Mouse (Mus musculus) heart, embryonic 15.5 days (tissue): Measurements from ENCODE around the gene Znrf3. TPM values are rescaled to one million over a fixed set of nuclear protein-coding genes. Genes with fewer than 3 reads are reported as not detected.

ENCODE experiments used
- ATAC-seq: fragments of 200-750 bp; cut with Nextera tagmentation; replicated peaks from 2 replicates; pipeline ENCODE4 v1.8.0; 2017; ENCODE audit warnings: low read depth, moderate TSS enrichment; ENCODE audit not compliant: insufficient number of reproducible peaks, insufficient read depth, low FRiP score
- H3K27ac ChIP-seq: fragments of 300-500 bp; sonication (generic); 2 replicates; pipeline ENCODE4 v1.5.1; 2015; ENCODE audit warnings: mild to moderate bottlenecking, inconsistent platforms
- H3K27me3 ChIP-seq: fragments of 300-500 bp; sonication (generic); 2 replicates; pipeline ENCODE4 v1.6.1; 2015; ENCODE audit warnings: inconsistent platforms
- H3K36me3 ChIP-seq: fragments of 300-500 bp; sonication (generic); 2 replicates; pipeline ENCODE4 v1.6.1; 2015; ENCODE audit warnings: mild to moderate bottlenecking, inconsistent platforms
- H3K4me1 ChIP-seq: fragments of 300-500 bp; sonication (generic); replicated peaks from 2 replicates; pipeline ENCODE4 v1.6.1; 2015; ENCODE audit warnings: inconsistent platforms
- H3K4me2 ChIP-seq: fragments of 300-500 bp; sonication (generic); 2 replicates; pipeline ENCODE4 v1.6.1; 2015; ENCODE audit warnings: inconsistent platforms, mild to moderate bottlenecking, moderate library complexity
- H3K4me3 ChIP-seq: fragments of 300-500 bp; sonication (generic); 2 replicates; pipeline ENCODE4 v1.5.1; 2015; ENCODE audit warnings: mild to moderate bottlenecking, inconsistent platforms
- H3K9ac ChIP-seq: fragments of 300-500 bp; sonication (generic); 2 replicates; pipeline ENCODE4 v1.6.1; 2015; ENCODE audit warnings: mild to moderate bottlenecking, inconsistent platforms
- H3K9me3 ChIP-seq: fragments of 300-500 bp; sonication (generic); replicated peaks from 2 replicates; pipeline ENCODE4 v1.6.1; 2016; ENCODE audit warnings: inconsistent platforms
- WGBS: fragments of 180-500 bp; shearing (Covaris S2); methylation state at CpG from one replicate; pipeline ENCODE4 v1.1.7; 2015; ENCODE audit warnings: mixed read lengths; 5-methylcytosine and 5-hydroxymethylcytosine counted together
- polyA plus RNA-seq: library from polyadenylated mRNA; unstranded; fragments of >200 nt; fragmentation: Nextera tagmentation; extraction: Ambion mirVana; gene quantifications from 2 replicates; pipeline ENCODE4 v1.2.1, GENCODE M21; 2015

The Znrf3 gene
- polyA plus RNA-seq, 1 experiment from 2014 or later: 6.5 TPM

GRCm38 (mm10) chr11:5474130-5474529 lies 29.5 kb upstream of the Znrf3 start:
- Histone ChIP-seq H3K4me3 (no peak overlapping the region), H3K4me1 (no peaks in the 10 kb centered on the region), H3K27ac (no peak overlapping the region), H3K9me3 (no peaks in the 10 kb centered on the region), H3K36me3 (no peaks in the 10 kb centered on the region), H3K9ac (no peak overlapping the region), H3K27me3 (no peaks in the 10 kb centered on the region), H3K4me2 (no peak overlapping the region)
- no peak for ATAC-seq
- WGBS: 11% methylated on average over 5 of the region's 5 CpGs

- no peaks in the 10 kb centered on the region for H3K27me3 ChIP-seq
- no peaks in the 10 kb centered on the region for H3K9me3 ChIP-seq
- no peak for ATAC-seq
- 76% methylated on average over 3 of the region's 3 CpGs for WGBS
- H3K27ac ChIP-seq: no peak overlapping the region
- no peak overlapping the region for H3K9ac ChIP-seq
- H3K4me3 ChIP-seq: no peak overlapping the region
- no peaks in the 10 kb centered on the region for H3K4me1 ChIP-seq
- no peaks in the 10 kb centered on the region for H3K36me3 ChIP-seq
- H3K4me2 ChIP-seq: no peak overlapping the region
Observed at GRCm38 (mm10) chr11:5470055-5470454, 25.4 kb upstream of the Znrf3 start.

- H3K9me3 ChIP-seq: no peaks in the 10 kb centered on the region
- no peak overlapping the region for H3K4me2 ChIP-seq
- H3K27ac ChIP-seq: no peak overlapping the region
- H3K4me3 ChIP-seq: no peak overlapping the region
- no peaks in the 10 kb centered on the region for H3K27me3 ChIP-seq
- no peak for ATAC-seq
- H3K4me1 ChIP-seq: no peaks in the 10 kb centered on the region
- H3K9ac ChIP-seq: no peak overlapping the region
- no peaks in the 10 kb centered on the region for H3K36me3 ChIP-seq
- WGBS: 82% methylated on average over 3 of the region's 3 CpGs
Observed at GRCm38 (mm10) chr11:5469084-5469483, 24.4 kb upstream of the Znrf3 start.

GRCm38 (mm10) chr11:5468471-5468870 lies 23.8 kb upstream of the Znrf3 start:
- Histone ChIP-seq H3K4me2 (no peak overlapping the region), H3K9me3 (no peaks in the 10 kb centered on the region), H3K4me3 (no peak overlapping the region), H3K4me1 (no peaks in the 10 kb centered on the region), H3K27me3 (no peaks in the 10 kb centered on the region), H3K9ac (no peak overlapping the region), H3K36me3 (no peaks in the 10 kb centered on the region), H3K27ac (no peak overlapping the region)
- 47% methylated on average over 2 of the region's 2 CpGs for WGBS
- ATAC-seq: no peak

GRCm38 (mm10) chr11:5451923-5452322 lies 7.3 kb upstream of the Znrf3 start:
- Histone ChIP-seq H3K9me3 (no peaks in the 10 kb centered on the region), H3K9ac (no peak overlapping the region), H3K4me2 (no peak overlapping the region), H3K27ac (no peak overlapping the region), H3K27me3 (no peaks in the 10 kb centered on the region), H3K36me3 (no peaks in the 10 kb centered on the region), H3K4me1 (no peaks in the 10 kb centered on the region), H3K4me3 (no peak overlapping the region)
- 58% methylated on average over 6 of the region's 6 CpGs for WGBS
- no peak for ATAC-seq

- ATAC-seq: no peak
- H3K9me3 ChIP-seq: no peaks in the 10 kb centered on the region
- no peak overlapping the region for H3K9ac ChIP-seq
- 64% methylated on average over 4 of the region's 4 CpGs for WGBS
- H3K27me3 ChIP-seq: no peaks in the 10 kb centered on the region
- no peak overlapping the region for H3K4me3 ChIP-seq
- H3K36me3 ChIP-seq: no peaks in the 10 kb centered on the region
- H3K4me1 ChIP-seq: no peaks in the 10 kb centered on the region
- H3K27ac ChIP-seq: no peak overlapping the region
- H3K4me2 ChIP-seq: no peak overlapping the region
Observed at GRCm38 (mm10) chr11:5451341-5451740, 6.7 kb upstream of the Znrf3 start.

- H3K9ac ChIP-seq: no peak overlapping the region
- H3K27me3 ChIP-seq: no peaks in the 10 kb centered on the region
- H3K9me3 ChIP-seq: no peaks in the 10 kb centered on the region
- ATAC-seq: no peak
- no peaks in the 10 kb centered on the region for H3K36me3 ChIP-seq
- no peak overlapping the region for H3K4me2 ChIP-seq
- no peak overlapping the region for H3K27ac ChIP-seq
- no peaks in the 10 kb centered on the region for H3K4me1 ChIP-seq
- H3K4me3 ChIP-seq: no peak overlapping the region
- WGBS: 78% methylated on average over 4 of the region's 4 CpGs
Observed at GRCm38 (mm10) chr11:5450701-5451100, 6.1 kb upstream of the Znrf3 start.

GRCm38 (mm10) chr11:5445452-5445953 lies 856 bp upstream of the Znrf3 start:
- no peaks in the 10 kb centered on the region for H3K27me3 ChIP-seq
- no peak for ATAC-seq
- peak overlapping the region; percentile 51 for H3K9ac ChIP-seq
- H3K9me3 ChIP-seq: no peaks in the 10 kb centered on the region
- 19% methylated on average over 11 of the region's 11 CpGs for WGBS
- peaks cover 18% of the 10 kb centered on the region for H3K4me1 ChIP-seq
- H3K4me3 ChIP-seq: peak overlapping the region; percentile 89
- H3K27ac ChIP-seq: peak overlapping the region; percentile 75
- H3K4me2 ChIP-seq: peak overlapping the region; percentile 94
- no peaks in the 10 kb centered on the region for H3K36me3 ChIP-seq

GRCm38 (mm10) chr11:5444234-5444598 lies 431 bp downstream of the Znrf3 start:
- H3K27me3 ChIP-seq: no peaks in the 10 kb centered on the region
- WGBS: under 1% methylated on average over 36 of the region's 57 CpGs
- ATAC-seq: peak; percentile 42
- H3K4me1 ChIP-seq: peaks cover 18% of the 10 kb centered on the region
- peak overlapping the region; percentile 84 for H3K27ac ChIP-seq
- peak overlapping the region; percentile 94 for H3K4me2 ChIP-seq
- peak overlapping the region; percentile 89 for H3K4me3 ChIP-seq
- no peaks in the 10 kb centered on the region for H3K36me3 ChIP-seq
- H3K9me3 ChIP-seq: no peaks in the 10 kb centered on the region
- peak overlapping the region; percentile 94 for H3K9ac ChIP-seq

- WGBS: 2% methylated on average over 38 of the region's 38 CpGs
- H3K4me1 ChIP-seq: peaks cover 18% of the 10 kb centered on the region
Observed at GRCm38 (mm10) chr11:5443511-5444233, 975 bp downstream of the Znrf3 start.

GRCm38 (mm10) chr11:5442590-5443021 lies 2.0 kb downstream of the Znrf3 start:
- no peak for ATAC-seq
- Histone ChIP-seq H3K27me3 (no peaks in the 10 kb centered on the region), H3K36me3 (no peaks in the 10 kb centered on the region), H3K9ac (no peak overlapping the region), H3K9me3 (no peaks in the 10 kb centered on the region), H3K4me2 (peak overlapping the region; percentile 94), H3K4me3 (peak overlapping the region; percentile 89), H3K4me1 (peaks cover 23% of the 10 kb centered on the region), H3K27ac (no peak overlapping the region)
- WGBS: 29% methylated on average over 3 of the region's 3 CpGs

More at GRCm38 (mm10) chr11:5443511-5444233, 975 bp downstream of the Znrf3 start:
- Histone ChIP-seq H3K4me2 (peak overlapping the region; percentile 94), H3K27ac (peak overlapping the region; percentile 84), H3K9ac (peak overlapping the region; percentile 94), H3K36me3 (no peaks in the 10 kb centered on the region), H3K9me3 (no peaks in the 10 kb centered on the region), H3K4me3 (peak overlapping the region; percentile 89), H3K27me3 (no peaks in the 10 kb centered on the region)
- no peak for ATAC-seq

GRCm38 (mm10) chr11:5437646-5438045 lies 7.0 kb downstream of the Znrf3 start:
- Histone ChIP-seq H3K4me1 (peaks cover 45% of the 10 kb centered on the region), H3K27ac (peak overlapping the region; percentile 33), H3K4me3 (no peak overlapping the region), H3K36me3 (no peaks in the 10 kb centered on the region), H3K27me3 (no peaks in the 10 kb centered on the region), H3K9me3 (no peaks in the 10 kb centered on the region), H3K4me2 (no peak overlapping the region), H3K9ac (no peak overlapping the region)
- WGBS: 44% methylated on average over 2 of the region's 2 CpGs
- ATAC-seq: no peak
